Mouse (Mus musculus) lung, embryonic 14.5 days (tissue): ENCODE data around the gene Nlrx1. TPM values are rescaled to one million over a fixed set of nuclear protein-coding genes. Genes with fewer than 3 reads are reported as not detected.

ENCODE experiments used
- ATAC-seq: fragments of 200-750 bp; cut with Nextera tagmentation; 2 replicates; pipeline ENCODE4 v1.8.0; 2017; ENCODE audit warnings: mild to moderate bottlenecking, moderate TSS enrichment, moderate library complexity; ENCODE audit not compliant: insufficient read depth
- DNase-seq: peaks from one replicate; pipeline ENCODE4 v3.0.0-alpha.2; 2015
- H3K27ac ChIP-seq: fragments of 300-500 bp; sonication (generic); 2 replicates; pipeline ENCODE4 v1.5.1; 2014; ENCODE audit warnings: low read depth, mild to moderate bottlenecking, moderate library complexity
- H3K27me3 ChIP-seq: fragments of 300-500 bp; sonication (generic); 2 replicates; pipeline ENCODE4 v1.6.1; 2014; ENCODE audit warnings: low read length, control low read depth; ENCODE audit not compliant: insufficient read depth
- H3K36me3 ChIP-seq: fragments of 300-500 bp; sonication (generic); 2 replicates; pipeline ENCODE4 v1.6.1; 2014; ENCODE audit warnings: control low read depth; ENCODE audit not compliant: insufficient read depth
- H3K4me1 ChIP-seq: fragments of 300-500 bp; sonication (generic); 2 replicates; pipeline ENCODE4 v1.6.1; 2014; ENCODE audit warnings: antibody characterized with exemption, control low read depth; ENCODE audit not compliant: insufficient read depth
- H3K4me2 ChIP-seq: fragments of 300-500 bp; sonication (generic); 2 replicates; pipeline ENCODE4 v1.6.1; 2014; ENCODE audit warnings: mild to moderate bottlenecking
- H3K4me3 ChIP-seq: fragments of 300-500 bp; sonication (generic); 2 replicates; pipeline ENCODE4 v1.5.1; 2014; ENCODE audit warnings: low read depth, low read length
- H3K9ac ChIP-seq: fragments of 300-500 bp; sonication (generic); 2 replicates; pipeline ENCODE4 v1.6.1; 2014
- H3K9me3 ChIP-seq: fragments of 300-500 bp; sonication (generic); 2 replicates; pipeline ENCODE4 v1.6.1; 2016; ENCODE audit warnings: low read depth, low read length, control low read depth
- CTCF ChIP-seq: IDR thresholded peaks from 2 replicates; pipeline ENCODE4 v1.5.1; 2016; ENCODE audit warnings: antibody characterized with exemption, low read depth
- WGBS: fragments of 180-500 bp; shearing (Covaris S2); extraction: QIAGEN DNeasy Blood & Tissue Kit; methylation state at CpG from one replicate; pipeline ENCODE4 v1.1.7; 2014; 5-methylcytosine and 5-hydroxymethylcytosine counted together
- polyA plus RNA-seq: library from polyadenylated mRNA; unstranded; fragments of >200 nt; fragmentation: Nextera tagmentation; extraction: Ambion mirVana; gene quantifications from 2 replicates; pipeline ENCODE4 v1.2.1, GENCODE M21; 2014

Gene Nlrx1
- polyA plus RNA-seq, 1 experiment from 2014 or later = 9.2 TPM

GRCm38 (mm10) chr9:44269973-44270372 lies 1.6 kb upstream of the Nlrx1 start:
- H3K27ac ChIP-seq = no peak overlapping the region
- no peak for ATAC-seq
- no peak overlapping the region for H3K4me3 ChIP-seq
- WGBS = 79% methylated on average over 4 of the region's 4 CpGs
- no peak overlapping the region for H3K4me2 ChIP-seq
- TF ChIP-seq CTCF = no peak
- no peaks in the 10 kb centered on the region for H3K36me3 ChIP-seq
- no peak overlapping the region for H3K9ac ChIP-seq
- H3K9me3 ChIP-seq = no peaks in the 10 kb centered on the region
- H3K27me3 ChIP-seq = no peaks in the 10 kb centered on the region
- peaks cover 10% of the 10 kb centered on the region for H3K4me1 ChIP-seq
- DNase-seq = no peak

GRCm38 (mm10) chr9:44269077-44269476 lies 678 bp upstream of the Nlrx1 start:
- H3K4me3 ChIP-seq = no peak overlapping the region
- peaks cover 10% of the 10 kb centered on the region for H3K4me1 ChIP-seq
- TF ChIP-seq CTCF = peak; percentile 60
- peak; percentile 49 for DNase-seq
- H3K9me3 ChIP-seq = no peaks in the 10 kb centered on the region
- H3K27me3 ChIP-seq = no peaks in the 10 kb centered on the region
- H3K36me3 ChIP-seq = no peaks in the 10 kb centered on the region
- no peak overlapping the region for H3K27ac ChIP-seq
- no peak overlapping the region for H3K4me2 ChIP-seq
- no peak overlapping the region for H3K9ac ChIP-seq
- ATAC-seq = no peak
- 72% methylated on average over 3 of the region's 3 CpGs for WGBS

GRCm38 (mm10) chr9:44268027-44268360 lies 405 bp downstream of the Nlrx1 start:
- peak overlapping the region; percentile 79 for H3K9ac ChIP-seq
- TF ChIP-seq CTCF = peak; percentile 75
- H3K4me1 ChIP-seq = peaks cover 10% of the 10 kb centered on the region
- H3K9me3 ChIP-seq = no peaks in the 10 kb centered on the region
- H3K36me3 ChIP-seq = no peaks in the 10 kb centered on the region
- 6% methylated on average over 28 of the region's 28 CpGs for WGBS
- H3K4me2 ChIP-seq = peak overlapping the region; percentile 79
- peak; percentile 95 for ATAC-seq
- no peaks in the 10 kb centered on the region for H3K27me3 ChIP-seq
- DNase-seq = peak; percentile 95
- H3K4me3 ChIP-seq = peak overlapping the region; percentile 53
- H3K27ac ChIP-seq = peak overlapping the region; percentile 80

GRCm38 (mm10) chr9:44267319-44268026 lies 926 bp downstream of the Nlrx1 start:
- WGBS = 7% methylated on average over 23 of the region's 23 CpGs
- H3K4me1 ChIP-seq = peaks cover 10% of the 10 kb centered on the region
- H3K36me3 ChIP-seq = no peaks in the 10 kb centered on the region
- peak overlapping the region; percentile 53 for H3K4me3 ChIP-seq
- no peaks in the 10 kb centered on the region for H3K27me3 ChIP-seq
- peak overlapping the region; percentile 79 for H3K4me2 ChIP-seq
- peak overlapping the region; percentile 79 for H3K9ac ChIP-seq
- DNase-seq = peak; percentile 62
- ATAC-seq = peak; percentile 43
- peak overlapping the region; percentile 80 for H3K27ac ChIP-seq
- no peaks in the 10 kb centered on the region for H3K9me3 ChIP-seq
- TF ChIP-seq CTCF = 0 out of 2 replicates have a peak, but pooled peaks have one; percentile 20

DNA sequence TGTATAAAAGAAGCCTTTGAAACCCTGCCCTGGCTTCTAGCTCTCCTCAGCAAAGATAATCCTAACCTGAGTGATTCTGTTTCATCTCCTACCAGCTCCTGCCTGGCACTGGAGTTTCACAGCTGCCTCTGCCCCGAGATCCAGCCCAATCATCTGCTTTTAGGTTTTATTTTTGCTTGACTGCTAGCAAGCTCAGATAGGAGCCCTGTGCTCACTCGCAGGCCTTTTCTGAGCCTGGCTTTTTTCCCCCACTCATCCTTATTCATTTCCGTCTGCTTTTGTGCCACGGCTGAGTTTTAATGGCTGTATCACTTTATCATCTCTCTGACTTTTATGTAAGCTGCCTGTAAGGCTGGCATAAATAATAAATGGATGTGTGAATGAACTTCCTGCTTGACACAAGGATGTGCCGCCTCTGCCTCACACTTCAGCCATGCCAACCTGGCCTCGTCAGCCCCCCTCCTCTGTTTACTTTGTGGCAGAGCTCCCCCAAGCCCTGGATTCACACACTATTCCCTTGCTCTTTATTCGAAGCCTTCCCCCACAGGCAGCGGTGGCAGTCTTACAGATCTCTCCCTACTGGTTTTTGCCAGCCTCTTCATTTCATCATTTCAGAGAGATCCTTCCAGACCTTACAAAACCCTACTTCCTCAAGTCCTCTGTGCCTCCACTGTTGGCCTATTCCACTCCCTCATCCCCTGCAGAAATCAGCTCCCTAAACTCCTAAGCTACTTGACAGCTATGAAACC lies 1.7 kb downstream of the Nlrx1 start:
- Histone ChIP-seq H3K9ac (peak overlapping the region; percentile 79; the same call in 1 of the 2 replicates), H3K4me2 (peak overlapping the region; percentile 79), H3K9me3 (no peaks in the 10 kb centered on the region), H3K4me3 (no peak overlapping the region), H3K27ac (peak overlapping the region; percentile 80; the same call in 1 of the 2 replicates), H3K4me1 (peaks cover 10% of the 10 kb centered on the region), H3K36me3 (no peaks in the 10 kb centered on the region), H3K27me3 (no peaks in the 10 kb centered on the region)
- WGBS = 37% methylated on average over 8 of the region's 8 CpGs
- ATAC-seq (no peak), DNase-seq (no peak)
- no peak for TF ChIP-seq CTCF

- Histone ChIP-seq H3K27me3 (no peaks in the 10 kb centered on the region), H3K9ac (no peak overlapping the region), H3K9me3 (no peaks in the 10 kb centered on the region), H3K4me3 (no peak overlapping the region), H3K4me2 (no peak overlapping the region), H3K27ac (no peak overlapping the region), H3K4me1 (no peaks in the 10 kb centered on the region; the same call in 1 of the 2 replicates), H3K36me3 (no peaks in the 10 kb centered on the region)
- ATAC-seq = no peak
- DNase-seq = no peak
- 83% methylated on average over 14 of the region's 14 CpGs for WGBS
- no peak for TF ChIP-seq CTCF
These were observed 7.0 kb downstream of the Nlrx1 start for GRCm38 (mm10) chr9:44261388-44261787.

GRCm38 (mm10) chr9:44259014-44259413 lies 9.4 kb downstream of the Nlrx1 start:
- ATAC-seq = no peak
- no peak for DNase-seq
- no peaks in the 10 kb centered on the region for H3K4me1 ChIP-seq
- no peak overlapping the region for H3K27ac ChIP-seq
- no peak overlapping the region for H3K4me3 ChIP-seq
- no peaks in the 10 kb centered on the region for H3K36me3 ChIP-seq
- H3K27me3 ChIP-seq = no peaks in the 10 kb centered on the region
- H3K4me2 ChIP-seq = no peak overlapping the region
- 73% methylated on average over 10 of the region's 10 CpGs for WGBS
- no peak overlapping the region for H3K9ac ChIP-seq
- TF ChIP-seq CTCF = no peak
- no peaks in the 10 kb centered on the region for H3K9me3 ChIP-seq
